Mouse (Mus musculus): ENCODE measurements around the gene H13. TPM values are rescaled to one million over a fixed set of nuclear protein-coding genes. Genes with fewer than 3 reads are reported as not detected.
"Not testable (repeated sequence)": the region's sequence is repeated elsewhere in the genome, so short reads cannot be mapped to it uniquely, and the experiment has no call there.

H13 gene
- total and polyA plus RNA-seq, 2 experiments from 2014 or later, result 166 to 177 TPM

GRCm38 (mm10) chr2:152661163-152661562, 8.1 kb upstream of the H13 start:
- Histone ChIP-seq H3K4me3 (ENCODE audit: low read depth, low read length) (no peak overlapping the region), H3K27ac (ENCODE audit: low read depth, low read length) (no peak overlapping the region), H3K27me3 (ENCODE audit: insufficient read depth, low read length) (no peaks in the 10 kb centered on the region), H3K9ac (no peak overlapping the region), H3K4me2 (ENCODE audit: low read depth) (no peak overlapping the region), H3K9me3 (ENCODE audit: low read length) (no peaks in the 10 kb centered on the region), H3K36me3 (ENCODE audit: insufficient read depth) (no peaks in the 10 kb centered on the region), H3K4me1 (ENCODE audit: insufficient read depth) (no peaks in the 10 kb centered on the region)
- DNase-seq (no peak), ATAC-seq (no peak)
- no peak for TF ChIP-seq CTCF (IDR thresholded peaks at IDR 0.05; ENCODE audit: low read depth)
- 82% methylated on average over 6 of the region's 6 CpGs for WGBS

GRCm38 (mm10) chr2:152666191-152666590, 3.1 kb upstream of the H13 start:
- 78% methylated on average over 3 of the region's 3 CpGs for WGBS
- not testable (repeated sequence) for ATAC-seq; H3K36me3 ChIP-seq (ENCODE audit: insufficient read depth); H3K4me2 ChIP-seq (ENCODE audit: low read depth); H3K27ac ChIP-seq (ENCODE audit: low read depth, low read length); H3K9me3 ChIP-seq (ENCODE audit: low read length); DNase-seq; H3K9ac ChIP-seq; H3K27me3 ChIP-seq (ENCODE audit: insufficient read depth, low read length); H3K4me1 ChIP-seq (ENCODE audit: insufficient read depth); H3K4me3 ChIP-seq (ENCODE audit: low read depth, low read length)

GRCm38 (mm10) chr2:152669639-152670484, 601 bp downstream of the H13 start:
- no peak for TF ChIP-seq CTCF (IDR thresholded peaks at IDR 0.05; ENCODE audit: low read depth)
- peaks cover 20% of the 10 kb centered on the region for H3K4me1 ChIP-seq (ENCODE audit: insufficient read depth)
- peak overlapping the region; percentile 95 for H3K4me3 ChIP-seq (ENCODE audit: low read depth, low read length)
- H3K27ac ChIP-seq (ENCODE audit: low read depth, low read length), result peak overlapping the region; percentile 95
- under 1% methylated on average over 46 of the region's 46 CpGs for WGBS
- peaks cover 10% of the 10 kb centered on the region for H3K36me3 ChIP-seq (ENCODE audit: insufficient read depth)
- H3K4me2 ChIP-seq (ENCODE audit: low read depth), result peak overlapping the region; percentile 91
- ATAC-seq, result peak; percentile 78
- H3K27me3 ChIP-seq (ENCODE audit: insufficient read depth, low read length), result no peaks in the 10 kb centered on the region
- peak; percentile 77 for DNase-seq
- H3K9ac ChIP-seq, result peak overlapping the region; percentile 97
- no peaks in the 10 kb centered on the region for H3K9me3 ChIP-seq (ENCODE audit: low read length)

GRCm38 (mm10) chr2:152670983-152671641, 1.9 kb downstream of the H13 start:
- peak overlapping the region; percentile 95 for H3K27ac ChIP-seq (ENCODE audit: low read depth, low read length)
- peaks cover 22% of the 10 kb centered on the region for H3K36me3 ChIP-seq (ENCODE audit: insufficient read depth)
- no peak; the same call in 1 of the 2 replicates for ATAC-seq
- peak; percentile 36 for DNase-seq
- peak overlapping the region; percentile 91 for H3K4me2 ChIP-seq (ENCODE audit: low read depth)
- H3K27me3 ChIP-seq (ENCODE audit: insufficient read depth, low read length), result no peaks in the 10 kb centered on the region
- WGBS, result 49% methylated on average over 9 of the region's 9 CpGs
- H3K4me3 ChIP-seq (ENCODE audit: low read depth, low read length), result peak overlapping the region; percentile 95
- TF ChIP-seq CTCF (IDR thresholded peaks at IDR 0.05; ENCODE audit: low read depth), result no peak
- H3K4me1 ChIP-seq (ENCODE audit: insufficient read depth), result peaks cover 20% of the 10 kb centered on the region
- H3K9me3 ChIP-seq (ENCODE audit: low read length), result no peaks in the 10 kb centered on the region
- H3K9ac ChIP-seq, result peak overlapping the region; percentile 97

GRCm38 (mm10) chr2:152671642-152671999, 2.4 kb downstream of the H13 start:
- Histone ChIP-seq H3K27me3 (ENCODE audit: insufficient read depth, low read length) (no peaks in the 10 kb centered on the region), H3K36me3 (ENCODE audit: insufficient read depth) (peaks cover 27% of the 10 kb centered on the region), H3K9me3 (ENCODE audit: low read length) (no peaks in the 10 kb centered on the region), H3K9ac (peak overlapping the region; percentile 97), H3K4me3 (ENCODE audit: low read depth, low read length) (peak overlapping the region; percentile 95), H3K4me2 (ENCODE audit: low read depth) (peak overlapping the region; percentile 91), H3K4me1 (ENCODE audit: insufficient read depth) (peaks cover 20% of the 10 kb centered on the region), H3K27ac (ENCODE audit: low read depth, low read length) (0 out of 2 replicates have a peak overlapping the region, but pooled peaks have one; percentile 95)
- WGBS, result 16% methylated on average over 5 of the region's 5 CpGs
- DNase-seq (peak; percentile 63), ATAC-seq (peak; percentile 49)
- peak; percentile 70 for TF ChIP-seq CTCF (IDR thresholded peaks at IDR 0.05; ENCODE audit: low read depth)

- 85% methylated on average over 12 of the region's 12 CpGs for WGBS
- no peak for TF ChIP-seq CTCF (IDR thresholded peaks at IDR 0.05; ENCODE audit: low read depth)
- H3K4me1 ChIP-seq (ENCODE audit: insufficient read depth), result peaks cover 20% of the 10 kb centered on the region
- H3K4me3 ChIP-seq (ENCODE audit: low read depth, low read length), result peak overlapping the region; percentile 95
- H3K27ac ChIP-seq (ENCODE audit: low read depth, low read length), result no peak overlapping the region
- DNase-seq, result no peak
- H3K9me3 ChIP-seq (ENCODE audit: low read length), result no peaks in the 10 kb centered on the region
- no peak for ATAC-seq
- peak overlapping the region; percentile 97 for H3K9ac ChIP-seq
- H3K27me3 ChIP-seq (ENCODE audit: insufficient read depth, low read length), result no peaks in the 10 kb centered on the region
- H3K4me2 ChIP-seq (ENCODE audit: low read depth), result peak overlapping the region; percentile 91
- peaks cover 32% of the 10 kb centered on the region for H3K36me3 ChIP-seq (ENCODE audit: insufficient read depth)
These were observed 2.9 kb downstream of the H13 start for GRCm38 (mm10) chr2:152672166-152672565.

GRCm38 (mm10) chr2:152674148-152674547, 4.9 kb downstream of the H13 start:
- Histone ChIP-seq H3K4me3 (ENCODE audit: low read depth, low read length) (no peak overlapping the region), H3K4me1 (ENCODE audit: insufficient read depth) (peaks cover 20% of the 10 kb centered on the region), H3K27ac (ENCODE audit: low read depth, low read length) (no peak overlapping the region), H3K9ac (no peak overlapping the region), H3K27me3 (ENCODE audit: insufficient read depth, low read length) (no peaks in the 10 kb centered on the region), H3K36me3 (ENCODE audit: insufficient read depth) (peaks cover 48% of the 10 kb centered on the region), H3K9me3 (ENCODE audit: low read length) (no peaks in the 10 kb centered on the region), H3K4me2 (ENCODE audit: low read depth) (no peak overlapping the region)
- DNase-seq (no peak), ATAC-seq (no peak)
- TF ChIP-seq CTCF (IDR thresholded peaks at IDR 0.05; ENCODE audit: low read depth), result no peak
- 78% methylated on average over 11 of the region's 11 CpGs for WGBS
